Comparison of ENCODE assay signal across 9 mouse cellular contexts in genomic region chr9:100581543-100582492, GRCm38 (mm10). TPM values are rescaled to one million over a fixed set of nuclear protein-coding genes. Genes with fewer than 3 reads are reported as not detected.
DNase-seq lines count a peak whose midpoint lies in the region; ATAC-seq and TF ChIP-seq lines count a peak whose summit lies in the region.
"Had no signal": no experiment of that assay in that cellular context is flagged by ENCODE, and none has a peak within 500 bp of the region (broad histone marks: within the 10 kb centered on the region; RNA-seq: fewer than 3 reads in every experiment).

No protein-coding gene starts in this region.

- H3K4me1 ChIP-seq in embryonic facial prominence, embryonic 13.5 days, result peaks cover 13% of the 10 kb centered on the region
- peaks cover 18% of the 10 kb centered on the region for H3K4me1 ChIP-seq in hindbrain, embryonic 12.5 days
- peaks cover 7% of the 10 kb centered on the region for H3K4me1 ChIP-seq in limb, embryonic 14.5 days (ENCODE audit: control insufficient read depth, insufficient read depth, low read length)
- H3K4me1 ChIP-seq in stomach, embryonic 16.5 days (ENCODE audit: control insufficient read depth, insufficient read depth, low read length), result peaks cover 5% of the 10 kb centered on the region; the same call in 1 of the 2 replicates

- no peak overlapping the region for H3K4me3 ChIP-seq in embryonic facial prominence, embryonic 13.5 days
- no peak overlapping the region for H3K4me3 ChIP-seq in hindbrain, embryonic 12.5 days
- no peak overlapping the region for H3K4me3 ChIP-seq in limb, embryonic 14.5 days (replicated peaks; ENCODE audit: low read length)
- H3K4me3 ChIP-seq in stomach, embryonic 16.5 days (replicated peaks; ENCODE audit: low read length), result no peak overlapping the region

- peak; percentile 55 for DNase-seq in left cerebral cortex, postnatal 4 days
- no peak for DNase-seq in left cerebral cortex, postnatal 25 days (ENCODE audit: low spot score in 2 of 2)
- DNase-seq in limb, embryonic 14.5 days (ENCODE audit: low spot score), result peak; percentile 48

- H3K27ac ChIP-seq in embryonic facial prominence, embryonic 13.5 days, result 0 out of 2 replicates have a peak overlapping the region, but pooled peaks have one; percentile 39
- H3K27ac ChIP-seq in hindbrain, embryonic 12.5 days, result peak overlapping the region; percentile 25
- no peak overlapping the region for H3K27ac ChIP-seq in limb, embryonic 14.5 days (replicated peaks; ENCODE audit: low read depth, low read length)
- peak overlapping the region; percentile 63 for H3K27ac ChIP-seq in stomach, embryonic 16.5 days (ENCODE audit: low read length)

- TF ChIP-seq POLR2A in limb, embryonic 14.5 days (IDR thresholded peaks at IDR 0.05; ENCODE audit: borderline replicate concordance, extremely low read depth, insufficient read depth, insufficient read length), result no peak

- intact Hi-C loops in left cerebral cortex, postnatal 4 days (cut with DNase I), result no loop called here
- intact Hi-C loops in left cerebral cortex, postnatal 25 days (cut with DNase I), result no loop called here

- no peak overlapping the region for H3K9ac ChIP-seq in embryonic facial prominence, embryonic 13.5 days
- H3K9ac ChIP-seq in hindbrain, embryonic 12.5 days, result no peak overlapping the region
- H3K9ac ChIP-seq in limb, embryonic 14.5 days (ENCODE audit: low read depth, low read length, severe bottlenecking), result no peak overlapping the region
- no peak overlapping the region for H3K9ac ChIP-seq in stomach, embryonic 16.5 days (ENCODE audit: low read length)

- peak; percentile 26; the same call in 1 of the 2 replicates for ATAC-seq in embryonic facial prominence, embryonic 13.5 days (ENCODE audit: insufficient number of reproducible peaks, insufficient read depth, low FRiP score, low TSS enrichment, low read depth)
- ATAC-seq in hindbrain, embryonic 12.5 days (ENCODE audit: low FRiP score), result peak; percentile 48; the same call in 1 of the 2 replicates
- ATAC-seq in limb, embryonic 14.5 days (ENCODE audit: low FRiP score, low read depth), result peak; percentile 74
- peak; percentile 66 for ATAC-seq in stomach, embryonic 16.5 days (ENCODE audit: insufficient read depth, low FRiP score)
- ATAC-seq in monocyte, adult 5-6 weeks (replicated peaks; ENCODE audit: insufficient number of reproducible peaks, low FRiP score, low TSS enrichment, poor library complexity, severe bottlenecking), result no peak
- ATAC-seq in activated CD4-positive, CD25-positive, alpha-beta regulatory T cell, adult 4 months, result no peak

- WGBS in embryonic facial prominence, embryonic 13.5 days, result 39% methylated on average over 13 of the region's 13 CpGs
- 30% methylated on average over 13 of the region's 13 CpGs for WGBS in hindbrain, embryonic 12.5 days
- 38% methylated on average over 13 of the region's 13 CpGs for WGBS in limb, embryonic 14.5 days
- WGBS in stomach, embryonic 16.5 days, result 49% methylated on average over 13 of the region's 13 CpGs

- no peak overlapping the region for H3K4me2 ChIP-seq in embryonic facial prominence, embryonic 13.5 days
- H3K4me2 ChIP-seq in hindbrain, embryonic 12.5 days (replicated peaks), result no peak overlapping the region
- no peak overlapping the region for H3K4me2 ChIP-seq in limb, embryonic 14.5 days (replicated peaks; ENCODE audit: low read depth, low read length, severe bottlenecking)
- no peak overlapping the region for H3K4me2 ChIP-seq in stomach, embryonic 16.5 days (ENCODE audit: low read depth, low read length)

- H3K36me3 ChIP-seq in embryonic facial prominence, embryonic 13.5 days, result no peaks in the 10 kb centered on the region
- H3K36me3 ChIP-seq in hindbrain, embryonic 12.5 days, result no peaks in the 10 kb centered on the region
- H3K36me3 ChIP-seq in limb, embryonic 14.5 days (ENCODE audit: control insufficient read depth, insufficient read depth, low read length), result no peaks in the 10 kb centered on the region
- no peaks in the 10 kb centered on the region for H3K36me3 ChIP-seq in stomach, embryonic 16.5 days (ENCODE audit: control insufficient read depth, insufficient read depth, low read length)

- no peaks in the 10 kb centered on the region for H3K27me3 ChIP-seq in embryonic facial prominence, embryonic 13.5 days
- H3K27me3 ChIP-seq in hindbrain, embryonic 12.5 days, result no peaks in the 10 kb centered on the region
- H3K27me3 ChIP-seq in limb, embryonic 14.5 days (ENCODE audit: control insufficient read depth, insufficient read depth, low read length), result no peaks in the 10 kb centered on the region
- no peaks in the 10 kb centered on the region for H3K27me3 ChIP-seq in stomach, embryonic 16.5 days (ENCODE audit: control insufficient read depth, insufficient read depth, low read length)
- H3K27me3 ChIP-seq: CH12.LX had no signal

- no peaks in the 10 kb centered on the region for H3K9me3 ChIP-seq in embryonic facial prominence, embryonic 13.5 days
- H3K9me3 ChIP-seq in hindbrain, embryonic 12.5 days (replicated peaks), result no peaks in the 10 kb centered on the region
- no peaks in the 10 kb centered on the region for H3K9me3 ChIP-seq in limb, embryonic 14.5 days (ENCODE audit: control insufficient read depth, low read length)
- no peaks in the 10 kb centered on the region for H3K9me3 ChIP-seq in stomach, embryonic 16.5 days (replicated peaks; ENCODE audit: control insufficient read depth, low read length)

RNA-seq across cellular contexts. Expression of gene Slc35g2, which starts 10.9 kb away (rescaled TPM):
- 1 to 10 TPM; 4.3 to 6.2 TPM for total RNA-seq in left cerebral cortex, postnatal 4 days (2021)
- 10 to 100 TPM; 19.0 to 19.1 TPM for total RNA-seq in left cerebral cortex, postnatal 25 days (2021)
- polyA plus RNA-seq in embryonic facial prominence, embryonic 13.5 days (2015; fragmentation: Nextera tagmentation; extraction: Ambion mirVana), result 5.3 and 5.5 TPM in 2 replicates
- 7.5 and 8.3 TPM in 2 replicates for polyA plus RNA-seq in hindbrain, embryonic 12.5 days (2016; fragmentation: Nextera tagmentation; extraction: Ambion mirVana)
- 1.8 and 2.2 TPM in 2 replicates for polyA plus RNA-seq in limb, embryonic 14.5 days (2012; rRNA removed)
- polyA plus RNA-seq in limb, embryonic 14.5 days (2014; fragmentation: Nextera tagmentation; extraction: Ambion mirVana), result 3.0 and 4.1 TPM in 2 replicates
- 7.5 and 9.2 TPM in 2 replicates for polyA plus RNA-seq in stomach, embryonic 16.5 days (2015; fragmentation: Nextera tagmentation; extraction: Ambion mirVana)
- total RNA-seq in monocyte, adult 5-6 weeks (2017), result not detected in 3 replicates
- polyA plus RNA-seq in activated CD4-positive, CD25-positive, alpha-beta regulatory T cell, adult 4 months (2017; shearing (Covaris generic)), result under 1 TPM; 0.31 to 0.62 TPM
- total RNA-seq: CH12.LX had no signal

RNA-seq across cellular contexts. Expression of gene Stag1, which starts 15.8 kb away (rescaled TPM):
- 10 to 100 TPM; 45.8 to 55.4 TPM for total RNA-seq in left cerebral cortex, postnatal 4 days (2021)
- total RNA-seq in left cerebral cortex, postnatal 25 days (2021), result 10 to 100 TPM; 42.3 to 49.7 TPM
- 60.1 and 62.7 TPM in 2 replicates for polyA plus RNA-seq in embryonic facial prominence, embryonic 13.5 days (2015; fragmentation: Nextera tagmentation; extraction: Ambion mirVana)
- polyA plus RNA-seq in hindbrain, embryonic 12.5 days (2016; fragmentation: Nextera tagmentation; extraction: Ambion mirVana), result 58.1 and 60.0 TPM in 2 replicates
- polyA plus RNA-seq in limb, embryonic 14.5 days (2012; rRNA removed), result 23.9 and 35.0 TPM in 2 replicates
- polyA plus RNA-seq in limb, embryonic 14.5 days (2014; fragmentation: Nextera tagmentation; extraction: Ambion mirVana), result 45.5 and 50.9 TPM in 2 replicates
- polyA plus RNA-seq in stomach, embryonic 16.5 days (2015; fragmentation: Nextera tagmentation; extraction: Ambion mirVana), result 31.9 and 35.7 TPM in 2 replicates
- 88.0 to 131 TPM (median 96.2 TPM) in 3 replicates for total RNA-seq in monocyte, adult 5-6 weeks (2017)
- polyA plus RNA-seq in activated CD4-positive, CD25-positive, alpha-beta regulatory T cell, adult 4 months (2017; shearing (Covaris generic)), result 10 to 100 TPM; 72.6 to 89.9 TPM

RNA-seq across cellular contexts. Expression of gene Nck1, which starts 35.9 kb away (rescaled TPM):
- 10 to 100 TPM; 20.5 to 25.8 TPM for total RNA-seq in left cerebral cortex, postnatal 4 days (2021)
- total RNA-seq in left cerebral cortex, postnatal 25 days (2021), result 10 to 100 TPM; 37.8 to 38.0 TPM
- polyA plus RNA-seq in embryonic facial prominence, embryonic 13.5 days (2015; fragmentation: Nextera tagmentation; extraction: Ambion mirVana), result 70.1 and 74.9 TPM in 2 replicates
- polyA plus RNA-seq in hindbrain, embryonic 12.5 days (2016; fragmentation: Nextera tagmentation; extraction: Ambion mirVana), result 68.5 and 75.0 TPM in 2 replicates
- polyA plus RNA-seq in limb, embryonic 14.5 days (2012; rRNA removed), result 26.5 and 49.3 TPM in 2 replicates
- polyA plus RNA-seq in limb, embryonic 14.5 days (2014; fragmentation: Nextera tagmentation; extraction: Ambion mirVana), result 67.3 and 83.7 TPM in 2 replicates
- 66.6 and 71.3 TPM in 2 replicates for polyA plus RNA-seq in stomach, embryonic 16.5 days (2015; fragmentation: Nextera tagmentation; extraction: Ambion mirVana)
- total RNA-seq in monocyte, adult 5-6 weeks (2017), result 73.1 to 81.8 TPM (median 81.6 TPM) in 3 replicates
- polyA plus RNA-seq in activated CD4-positive, CD25-positive, alpha-beta regulatory T cell, adult 4 months (2017; shearing (Covaris generic)), result 10 to 100 TPM; 74.4 to 93.1 TPM

Comparison
In these comparisons a context has a peak if more than half of its experiments do, and no peak if none do; other contexts are left out.
1. DNase-seq: peak in left cerebral cortex, postnatal 4 days (single experiment) and limb, embryonic 14.5 days (single experiment); none in left cerebral cortex, postnatal 25 days (0 of 2).
2. ATAC-seq: peak in embryonic facial prominence, embryonic 13.5 days (single experiment), hindbrain, embryonic 12.5 days (single experiment), limb, embryonic 14.5 days (single experiment) and stomach, embryonic 16.5 days (single experiment); none in monocyte, adult 5-6 weeks (single experiment) and activated CD4-positive, CD25-positive, alpha-beta regulatory T cell, adult 4 months (single experiment).